Mouse (Mus musculus) left cerebral cortex, adult 11 months (tissue): ENCODE results near the gene Olfm1.

Experiments
- DNase-seq: peaks from one replicate; pipeline ENCODE4 v3.0.0; 2022; ENCODE audit warnings: low spot score

Olfm1 gene

DNA sequence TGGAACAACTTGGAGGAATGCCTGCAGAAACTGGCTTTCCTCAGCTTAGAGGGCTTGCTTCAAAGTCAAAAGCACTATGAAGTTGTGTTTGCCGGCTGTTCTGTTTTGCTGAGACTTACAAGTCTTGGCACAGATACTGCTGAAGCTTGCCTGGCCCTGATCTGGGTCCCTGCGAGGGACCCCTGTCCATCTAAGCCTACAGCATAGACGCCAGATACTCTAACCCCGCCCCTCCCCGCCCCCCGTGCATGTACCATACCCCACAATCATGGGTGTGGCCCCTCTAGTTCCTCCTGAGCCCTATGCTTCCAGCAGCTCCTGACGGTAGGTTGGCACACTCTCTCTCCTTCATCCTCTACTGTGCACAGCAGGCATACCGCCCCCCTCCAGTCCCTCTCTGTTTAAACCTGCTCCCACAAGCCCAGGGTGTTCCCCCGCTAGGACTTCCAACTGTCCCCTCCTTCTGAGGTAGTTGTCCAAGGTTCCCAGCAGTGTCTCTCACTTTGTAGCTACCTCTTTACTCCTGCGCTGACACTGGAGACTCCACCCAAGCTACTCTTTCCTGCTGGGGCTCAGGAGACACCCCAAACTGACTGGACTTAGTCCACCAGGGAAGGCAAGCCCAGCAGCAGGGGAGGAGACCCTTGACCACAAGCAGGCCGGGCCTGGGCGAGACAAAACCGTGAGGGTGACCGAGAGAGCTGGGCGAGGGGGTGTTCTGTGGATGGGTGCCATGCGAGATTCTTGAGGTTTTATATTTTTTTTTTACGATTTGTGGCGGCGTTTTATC is 12.1 kb downstream of the Olfm1 start:
- DNase-seq, result no peak

DNA sequence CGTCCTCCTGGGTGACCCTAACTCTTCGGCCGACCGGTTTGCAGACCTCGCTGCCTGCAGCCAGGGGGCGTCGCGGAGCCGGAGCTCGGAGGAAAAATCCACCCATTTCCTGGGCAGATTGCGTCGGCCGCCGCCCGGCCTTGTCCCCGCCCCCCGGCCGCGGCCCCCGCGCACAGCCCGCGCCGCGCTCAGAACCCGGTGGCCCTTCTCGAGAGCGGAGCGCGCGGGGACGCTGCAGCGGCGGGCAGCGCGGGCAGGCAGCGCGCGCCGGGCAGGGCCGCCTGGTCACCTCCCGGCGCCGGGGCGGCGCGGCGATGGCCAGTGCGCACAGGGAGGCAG is 12.6 kb downstream of the Olfm1 start:
- DNase-seq, result peak; percentile 71

DNA sequence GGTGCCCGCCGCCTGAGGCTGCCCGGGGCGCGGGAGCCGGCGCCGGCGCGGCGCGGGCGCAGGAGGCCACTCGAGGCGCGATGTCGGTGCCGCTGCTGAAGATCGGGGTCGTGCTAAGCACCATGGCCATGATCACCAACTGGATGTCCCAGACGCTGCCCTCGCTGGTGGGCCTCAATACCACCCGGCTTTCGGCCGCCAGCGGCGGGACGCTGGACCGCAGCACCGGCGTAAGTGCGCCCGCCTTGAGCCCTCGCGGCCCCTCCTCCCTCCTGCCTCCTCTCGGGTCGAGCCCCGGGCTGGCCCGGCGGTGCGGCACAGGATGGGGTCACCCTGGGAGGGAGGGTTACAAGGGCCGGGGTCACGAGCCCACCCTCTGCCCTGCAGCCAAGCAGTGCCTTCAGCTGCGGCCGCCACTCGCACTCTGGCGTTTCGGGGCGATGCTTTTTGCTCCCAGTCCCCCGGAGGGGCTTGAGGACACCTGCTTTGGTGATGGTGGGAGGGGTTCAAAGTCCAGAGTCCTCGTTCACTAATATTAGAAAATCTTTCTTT is 13.2 kb downstream of the Olfm1 start:
- no peak for DNase-seq

DNA sequence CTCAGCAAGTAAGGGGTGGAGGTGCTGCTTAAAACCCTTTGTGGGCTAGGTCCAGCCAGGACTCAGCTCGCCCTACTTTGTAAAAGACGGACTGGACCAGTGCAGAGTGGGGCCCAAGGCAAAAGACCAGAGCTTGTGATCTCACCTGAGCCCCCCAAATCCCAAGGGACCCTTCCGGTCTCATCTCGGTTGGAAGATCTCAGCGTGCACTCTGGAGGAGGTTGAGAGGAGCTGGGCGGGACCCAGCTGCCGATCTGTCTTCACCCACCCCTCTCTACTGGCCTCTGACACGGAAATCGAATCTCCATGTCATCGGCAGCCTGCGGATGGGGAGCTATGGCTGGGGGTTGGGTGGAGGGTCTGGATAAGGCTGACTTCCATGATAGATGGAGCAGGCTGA is 13.7 kb downstream of the Olfm1 start:
- no peak for DNase-seq

DNA sequence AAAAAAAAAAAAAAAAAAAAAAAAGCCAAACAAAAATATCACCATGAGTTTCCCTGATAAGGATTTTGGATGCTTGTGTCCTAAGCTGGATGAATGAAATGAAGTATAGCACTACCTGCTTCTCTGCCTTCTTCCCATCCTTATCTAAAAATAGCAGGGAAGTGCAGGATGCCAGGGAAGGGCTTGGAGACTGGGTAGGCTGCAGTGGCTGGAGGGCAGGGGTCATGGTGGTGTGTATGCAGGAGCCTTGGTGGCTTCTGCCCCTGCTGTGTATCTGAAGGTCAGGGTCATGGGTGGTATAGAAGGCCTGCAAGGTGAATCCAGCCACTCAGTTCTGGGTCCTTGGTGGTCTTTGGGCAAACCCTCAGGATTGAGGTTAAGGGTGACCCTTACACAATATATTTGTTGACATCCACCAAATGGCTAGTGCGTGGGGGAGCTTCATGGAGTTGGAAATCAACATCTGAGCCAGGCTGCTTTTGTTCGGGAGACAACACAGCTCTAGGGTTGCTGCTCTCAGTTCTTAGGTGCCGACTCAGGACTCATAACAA is 14.5 kb downstream of the Olfm1 start:
- DNase-seq, result no peak

DNA sequence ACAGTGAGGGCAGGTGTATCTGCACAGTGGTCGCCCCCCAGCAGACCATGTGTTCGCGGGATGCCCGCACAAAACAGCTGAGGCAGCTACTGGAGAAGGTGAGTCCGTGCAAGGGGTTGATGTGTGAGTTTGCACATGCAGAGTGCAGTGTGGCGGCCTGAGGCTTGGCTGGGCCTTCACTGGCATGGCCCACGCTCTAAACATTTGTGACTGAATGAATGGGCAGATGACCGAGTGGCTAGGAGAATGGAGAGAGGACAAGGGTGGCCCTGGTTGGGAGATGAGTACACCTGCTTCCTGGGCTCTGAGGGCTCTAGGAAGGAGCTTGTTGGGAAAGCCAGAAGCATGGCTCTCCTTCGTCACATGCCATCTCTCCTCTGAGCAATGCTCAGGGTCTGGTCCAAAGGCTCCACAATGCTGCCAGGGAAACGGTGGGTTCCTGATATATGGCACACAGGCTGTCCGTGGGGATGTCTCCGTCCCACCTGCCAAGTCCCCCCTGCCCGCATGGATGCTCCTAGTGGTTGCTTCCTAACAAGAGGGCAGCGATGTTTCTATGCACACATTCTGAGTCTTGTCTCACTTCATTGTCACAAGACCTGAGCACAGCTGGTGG is 15.4 kb downstream of the Olfm1 start:
- DNase-seq, result no peak

DNA sequence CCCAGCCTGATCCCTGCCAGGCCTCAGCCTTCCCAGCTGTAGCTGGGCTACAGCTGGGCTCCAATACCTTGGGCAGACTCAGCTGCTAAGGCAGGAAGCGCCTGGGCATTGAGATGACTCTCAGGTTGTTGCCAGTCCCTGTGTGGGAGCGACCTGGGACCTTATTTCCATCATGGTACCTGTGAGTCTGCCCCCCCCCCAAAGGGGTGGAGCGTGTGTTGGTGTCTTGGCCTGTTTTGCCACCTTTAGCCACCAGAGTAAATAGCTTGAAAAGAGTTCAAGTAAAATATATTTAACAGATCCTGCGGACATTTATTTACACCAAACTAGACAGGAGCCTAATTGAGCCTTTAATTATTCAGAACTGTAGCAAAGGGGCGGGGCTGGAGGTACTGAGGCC is 16.4 kb downstream of the Olfm1 start:
- DNase-seq, result no peak

DNA sequence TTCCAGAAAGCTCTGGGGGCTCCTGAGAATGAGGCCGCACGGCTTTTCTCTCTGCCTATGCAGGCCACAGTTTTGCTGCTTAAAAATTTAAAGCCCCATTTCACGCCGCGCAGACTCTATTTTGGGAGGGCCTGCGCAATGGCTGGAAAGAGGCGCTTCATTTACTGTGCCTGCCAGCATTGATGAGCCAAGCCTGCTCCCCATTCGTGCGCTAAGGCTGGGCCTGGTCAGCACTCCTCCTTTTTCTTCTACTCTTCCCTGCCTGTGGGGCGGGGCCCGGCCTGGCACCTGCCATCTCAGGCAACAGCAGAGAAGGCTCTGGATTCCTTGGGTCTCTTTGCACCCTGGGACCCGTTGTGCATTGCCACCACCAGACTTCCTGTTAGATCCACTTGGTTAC is 16.9 kb downstream of the Olfm1 start:
- no peak for DNase-seq

DNA sequence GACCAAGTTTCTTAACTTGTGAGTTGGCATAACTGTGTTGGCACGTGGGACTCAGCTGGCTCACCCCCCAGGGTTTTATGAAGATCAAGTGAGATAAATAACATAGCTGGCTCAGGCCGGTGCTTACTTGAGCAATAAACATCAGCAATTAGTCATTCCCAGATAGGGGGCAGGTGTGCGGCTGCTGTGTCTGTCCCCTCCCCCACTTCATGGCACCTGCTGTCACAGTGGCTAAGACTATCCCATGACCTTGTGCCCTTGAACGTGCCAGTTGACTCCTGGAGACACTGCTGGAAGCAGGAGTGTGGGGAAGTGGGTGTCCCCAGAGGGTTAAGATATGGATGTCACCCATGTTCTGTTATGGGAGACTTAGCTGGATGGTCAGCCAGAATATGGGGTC is 17.5 kb downstream of the Olfm1 start:
- DNase-seq, result no peak

DNA sequence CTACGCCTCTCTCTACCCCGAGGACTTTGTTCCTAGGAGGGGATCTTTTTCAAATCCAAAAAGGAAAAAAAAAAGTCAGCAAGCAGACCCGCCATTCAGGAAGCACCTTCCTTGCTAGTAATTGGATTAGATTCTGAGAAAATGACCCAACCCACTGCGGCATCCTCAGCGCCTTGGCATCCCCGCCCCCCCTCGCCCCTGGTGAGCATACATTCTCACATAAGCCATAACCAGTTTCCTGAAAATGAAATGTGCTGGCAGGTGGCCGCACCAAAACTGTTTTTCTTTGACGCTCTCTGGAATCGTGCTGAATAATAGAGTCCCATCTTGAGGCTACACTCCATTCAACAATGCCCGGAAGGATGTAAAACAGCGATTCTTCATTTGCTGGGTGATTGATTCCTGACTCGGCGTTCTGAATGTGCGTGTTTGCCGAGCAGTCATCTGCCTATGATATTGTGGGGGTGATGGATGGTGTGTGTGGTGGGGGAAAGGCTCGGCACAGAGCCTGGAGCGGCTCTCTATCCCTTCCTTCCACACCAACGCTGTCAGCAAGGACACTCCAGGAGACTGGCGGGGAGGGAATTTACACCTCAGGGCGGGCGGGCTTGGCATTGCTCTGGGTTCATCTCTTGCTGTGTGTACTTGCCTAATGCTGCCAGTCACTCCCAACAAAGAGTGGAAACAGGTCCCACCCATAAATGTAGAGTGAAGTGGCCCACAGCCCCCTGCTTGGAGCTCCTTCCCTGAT is 18.9 kb downstream of the Olfm1 start:
- DNase-seq, result no peak

DNA sequence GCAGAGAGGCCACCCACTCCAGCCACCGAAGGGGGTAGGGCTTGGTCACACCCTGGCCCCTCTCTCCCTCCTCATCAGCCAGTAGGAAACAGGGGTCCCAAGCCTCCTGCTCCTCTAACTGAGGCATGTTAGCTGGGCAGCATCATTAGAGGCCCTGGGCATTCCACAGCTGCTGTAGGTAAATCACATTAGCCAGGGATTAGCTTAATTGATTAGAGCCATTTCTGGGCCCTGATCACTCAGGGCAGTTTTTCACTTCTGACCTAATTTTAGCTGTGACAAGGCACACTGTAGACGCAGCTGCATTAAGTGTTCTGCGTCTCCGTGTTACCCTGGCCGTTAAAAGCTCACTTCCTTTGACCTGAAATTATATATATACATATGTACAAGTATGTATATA is 20.1 kb downstream of the Olfm1 start:
- no peak for DNase-seq

DNA sequence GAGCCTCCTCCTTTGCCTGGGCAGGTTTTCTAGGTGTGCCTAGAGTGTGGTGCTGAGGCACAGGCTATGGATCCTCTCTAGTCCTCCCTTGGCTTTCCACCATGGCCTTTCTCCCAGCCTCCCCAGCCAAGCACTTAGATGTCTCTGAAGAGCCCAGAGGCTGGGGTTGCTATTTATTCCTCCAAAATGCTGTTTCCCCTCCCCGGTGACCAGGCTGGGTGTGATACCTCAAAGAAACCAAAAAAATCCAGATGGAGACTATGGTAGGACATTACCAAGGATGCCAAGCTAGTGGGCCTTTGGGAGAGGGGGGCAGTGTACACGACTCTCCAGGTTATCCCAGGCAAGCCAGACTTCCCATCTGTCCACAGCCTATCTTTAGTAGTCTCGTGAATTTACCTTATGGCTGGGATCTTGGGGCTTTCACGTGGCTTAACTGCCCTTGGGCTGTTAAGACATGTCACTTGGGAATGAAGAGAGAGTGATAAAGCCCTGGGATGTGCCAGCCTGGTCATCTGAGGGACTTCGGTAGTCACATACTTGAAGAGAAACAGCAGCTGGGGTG is 23.5 kb downstream of the Olfm1 start:
- no peak for DNase-seq

DNA sequence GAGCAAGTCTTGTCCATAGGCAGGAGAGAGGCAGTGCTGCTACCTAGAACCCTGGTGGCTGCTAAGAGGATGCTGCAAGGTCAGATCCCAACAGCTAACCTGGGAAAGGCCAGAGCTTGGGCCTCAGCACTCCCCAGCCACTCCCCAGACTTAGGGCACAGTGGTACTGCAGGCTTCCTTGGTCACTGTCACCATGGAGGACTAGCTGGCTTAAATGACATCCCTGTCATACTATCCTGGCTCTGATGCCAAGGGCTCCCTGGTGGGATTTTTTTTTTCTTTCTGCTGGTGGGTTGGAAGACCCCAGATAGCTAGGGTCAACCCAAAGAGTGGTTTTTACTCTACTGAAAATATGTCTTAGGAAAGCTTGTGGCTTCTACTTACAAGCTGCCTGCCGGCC is 25.0 kb downstream of the Olfm1 start:
- no peak for DNase-seq

DNA sequence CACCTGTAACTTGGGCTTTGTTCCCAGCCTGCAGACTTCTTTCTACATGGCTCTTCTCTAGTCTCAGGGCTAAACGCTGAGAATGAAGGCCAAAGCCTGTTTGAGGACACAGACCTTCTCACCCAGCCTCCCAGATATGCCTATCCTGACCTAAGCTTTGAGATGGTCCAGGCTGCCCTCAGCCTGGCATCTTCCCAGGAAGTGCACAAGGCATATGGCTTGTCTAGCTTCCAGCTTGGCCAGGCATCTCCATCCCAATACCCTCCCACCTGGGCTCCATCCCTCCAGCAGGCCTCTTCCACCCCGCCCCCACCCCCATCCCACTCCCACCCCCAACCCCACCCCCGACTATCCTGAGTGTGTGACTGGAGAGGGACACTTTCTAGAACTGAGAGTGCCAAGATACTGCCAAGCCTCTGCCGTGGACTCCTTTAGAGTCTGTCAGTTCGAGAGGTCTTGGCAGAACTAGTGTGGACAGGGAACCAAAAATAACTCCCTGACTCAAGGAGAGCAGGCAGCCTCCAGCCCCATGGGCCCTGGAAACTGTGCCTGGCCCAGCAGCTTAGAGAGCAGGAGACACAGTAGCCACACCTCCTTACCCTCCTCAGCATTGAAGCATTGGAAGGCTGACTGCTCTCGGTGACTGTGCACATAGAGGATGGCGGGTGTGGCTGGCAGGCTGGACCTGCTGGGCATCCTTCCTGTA is 26.0 kb downstream of the Olfm1 start:
- DNase-seq, result no peak

DNA sequence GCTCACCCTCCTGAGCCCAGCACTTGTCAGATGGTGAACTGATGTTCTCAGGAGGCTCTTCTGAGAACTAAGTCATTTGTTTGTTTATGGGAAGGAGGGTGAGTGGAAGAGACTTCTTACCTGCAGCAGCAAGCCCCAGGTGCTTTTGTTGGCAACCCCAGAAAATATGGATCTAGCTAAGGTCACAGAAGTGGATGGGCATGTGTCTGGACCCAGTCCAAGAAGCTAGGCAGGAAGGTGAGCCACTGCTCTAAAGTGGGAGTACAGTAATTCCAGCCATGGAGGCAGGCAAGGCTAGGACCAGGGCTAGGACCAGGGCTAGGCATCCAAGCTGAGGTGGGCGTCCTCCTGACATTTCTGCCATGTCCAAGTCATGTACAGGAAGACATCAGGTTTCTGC is 26.8 kb downstream of the Olfm1 start:
- no peak for DNase-seq

DNA sequence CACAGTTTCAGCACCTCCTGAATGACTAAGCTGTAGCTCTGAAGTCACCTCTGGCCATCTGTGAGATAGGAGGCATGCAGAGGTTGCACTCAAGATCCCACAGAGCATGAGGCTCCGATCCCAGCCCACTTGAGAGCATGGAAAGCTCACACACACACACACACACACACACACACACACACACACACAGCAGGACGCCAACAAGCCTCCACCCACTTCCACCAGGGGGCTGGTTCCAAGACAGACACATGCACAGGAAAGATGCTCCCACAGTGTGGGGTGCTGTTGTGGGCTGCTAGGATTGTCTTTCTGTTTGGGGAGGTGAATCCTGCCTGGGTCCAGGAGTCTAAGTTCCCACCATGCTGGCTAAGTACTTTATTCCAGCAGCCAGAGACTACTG is 29.0 kb downstream of the Olfm1 start:
- DNase-seq, result no peak

DNA sequence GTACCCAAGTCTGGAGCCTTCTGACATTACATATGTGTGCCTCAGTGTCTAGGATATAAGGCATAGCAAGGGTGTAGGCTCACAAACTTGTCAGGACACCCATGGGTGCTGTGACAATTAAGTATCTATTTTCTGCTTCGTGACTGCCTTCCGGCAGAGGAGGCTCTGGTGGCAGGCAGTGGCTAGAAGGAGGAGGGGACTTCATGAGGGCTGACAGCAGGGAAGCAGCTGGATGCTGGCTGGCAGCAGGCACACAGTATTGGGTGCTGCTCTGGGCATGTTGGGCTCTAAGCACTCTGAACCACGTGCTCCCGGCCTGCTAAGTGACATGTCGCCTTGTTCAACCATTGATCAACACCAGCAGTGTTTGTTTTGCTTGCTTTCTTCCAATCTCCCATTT is 32.0 kb downstream of the Olfm1 start:
- no peak for DNase-seq

DNA sequence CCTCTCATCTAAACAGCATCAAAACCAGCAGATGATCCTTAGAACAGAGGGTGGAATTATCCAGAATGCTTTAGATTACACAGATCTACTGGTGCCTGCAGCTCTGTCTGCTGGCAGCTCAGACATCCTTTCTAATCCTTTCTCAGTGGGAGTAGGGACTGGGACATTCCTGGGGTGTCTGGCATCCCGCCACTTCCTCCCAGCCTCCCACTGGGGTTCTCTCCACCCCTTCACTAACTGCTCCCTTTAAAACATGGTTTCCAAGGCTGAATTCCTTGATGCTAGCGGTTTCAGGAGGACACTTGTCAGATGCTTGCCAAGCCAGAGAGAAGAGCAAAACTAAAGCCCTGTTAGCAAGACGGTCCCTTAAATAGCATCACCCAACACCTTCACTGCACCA is 33.1 kb downstream of the Olfm1 start:
- peak; percentile 69 for DNase-seq

DNA sequence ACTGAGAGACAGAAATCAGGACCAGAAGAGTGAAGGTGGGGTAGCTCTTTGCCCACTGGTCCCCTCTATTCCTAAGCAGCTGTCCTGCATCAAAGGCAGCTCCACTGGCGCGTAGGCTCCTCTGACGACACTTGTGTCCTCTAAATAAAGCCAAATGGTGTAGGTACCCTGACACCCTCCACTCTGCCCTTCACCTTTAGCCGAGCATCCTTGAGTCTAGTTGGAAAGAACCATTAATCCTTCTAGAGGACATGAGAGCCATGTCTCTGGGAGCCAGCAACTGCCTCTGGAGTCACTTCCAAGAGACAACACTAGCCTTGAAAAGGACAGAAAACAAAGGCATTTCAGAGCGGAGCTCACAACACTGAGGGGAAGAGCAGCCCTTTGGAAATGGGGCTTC is 34.2 kb downstream of the Olfm1 start:
- no peak for DNase-seq

DNA sequence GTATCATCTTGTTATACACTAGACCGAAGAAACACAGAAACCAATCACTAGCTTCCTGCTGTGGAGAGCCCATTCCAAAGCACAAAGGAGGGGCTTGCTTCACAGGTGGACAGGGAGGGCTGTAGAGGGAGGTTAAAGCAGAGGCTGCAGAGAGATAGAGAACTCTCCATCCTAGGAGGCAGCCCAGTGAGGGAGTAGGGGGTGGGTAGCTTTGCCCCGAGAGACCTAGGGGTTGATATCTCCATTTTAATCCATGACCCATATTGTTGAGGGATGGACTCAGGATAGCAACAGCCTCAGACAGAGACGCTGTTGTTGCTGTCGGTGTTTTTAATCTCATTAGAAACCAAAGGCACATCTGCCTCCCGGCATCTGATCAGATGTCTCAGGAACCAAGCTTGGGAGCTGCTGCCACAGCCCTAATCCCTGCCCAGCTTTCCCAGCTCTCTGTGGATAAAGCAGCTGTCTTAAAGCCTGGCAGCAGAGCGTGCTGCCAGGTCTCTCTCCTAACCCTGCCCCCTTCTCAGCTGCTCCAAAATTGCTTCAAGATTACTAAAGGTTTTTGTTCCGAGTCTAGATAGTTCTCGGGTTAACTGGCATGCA is 34.9 kb downstream of the Olfm1 start:
- no peak for DNase-seq

DNA sequence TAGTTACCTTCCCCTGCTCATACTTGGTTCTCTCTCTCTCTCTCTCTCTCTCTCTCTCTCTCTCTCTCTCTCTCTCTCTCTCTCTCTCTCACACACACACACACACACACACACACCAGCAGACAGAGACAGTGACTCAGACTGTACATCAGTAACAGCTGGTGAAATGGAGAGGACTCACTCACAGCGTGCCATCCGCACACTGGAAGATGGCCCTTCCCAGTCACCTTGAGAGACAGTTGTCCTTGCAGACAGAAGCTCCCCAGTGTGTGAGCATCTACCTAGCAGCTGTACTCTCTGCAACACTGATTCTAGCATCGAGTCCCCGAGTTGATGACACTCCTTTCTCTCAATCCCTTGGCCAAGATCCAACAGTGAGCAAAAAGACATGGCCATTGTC is 35.6 kb downstream of the Olfm1 start:
- no peak for DNase-seq
